Mouse (Mus musculus): ENCODE measurements around the gene Tnfsf14.

Tnfsf14 gene

GRCm38 (mm10) chr17:57201841-57202724, 8.1 kb upstream of the Tnfsf14 start:
- no peak for DNase-seq

- DNase-seq = no peak
These were observed 4.3 kb upstream of the Tnfsf14 start for GRCm38 (mm10) chr17:57198252-57198651.

- no peak for DNase-seq
These were observed 1.5 kb upstream of the Tnfsf14 start for GRCm38 (mm10) chr17:57195326-57196010.

GRCm38 (mm10) chr17:57194771-57195170, 794 bp upstream of the Tnfsf14 start:
- DNase-seq = no peak

GRCm38 (mm10) chr17:57188510-57189192, 5.3 kb downstream of the Tnfsf14 start:
- DNase-seq = no peak

- no peak for DNase-seq
These were observed 8.3 kb downstream of the Tnfsf14 start for GRCm38 (mm10) chr17:57185641-57186040.

GRCm38 (mm10) chr17:57182871-57183270, 11.1 kb downstream of the Tnfsf14 start:
- no peak for DNase-seq

GRCm38 (mm10) chr17:57180363-57180762, 13.6 kb downstream of the Tnfsf14 start:
- DNase-seq = no peak

- DNase-seq = no peak
These were observed 20.6 kb downstream of the Tnfsf14 start for GRCm38 (mm10) chr17:57173351-57173750.

GRCm38 (mm10) chr17:57172378-57172777, 21.6 kb downstream of the Tnfsf14 start:
- no peak for DNase-seq

- no peak for DNase-seq
These were observed 23.2 kb downstream of the Tnfsf14 start for GRCm38 (mm10) chr17:57170616-57171260.

- peak; percentile 87 for DNase-seq
These were observed 26.9 kb downstream of the Tnfsf14 start for GRCm38 (mm10) chr17:57166800-57167791.

GRCm38 (mm10) chr17:57153787-57154186, 40.2 kb downstream of the Tnfsf14 start:
- DNase-seq = no peak

GRCm38 (mm10) chr17:57153006-57153405, 41.0 kb downstream of the Tnfsf14 start:
- DNase-seq = no peak

- peak; percentile 20 for DNase-seq
These were observed 44.8 kb downstream of the Tnfsf14 start, which contains the start of gene Cd70 for GRCm38 (mm10) chr17:57148994-57149803. Gene Cd70 (minus strand): TSS chr17:57149777.

GRCm38 (mm10) chr17:57148343-57148742, 45.6 kb downstream of the Tnfsf14 start:
- DNase-seq = no peak

GRCm38 (mm10) chr17:57145115-57145514, 48.9 kb downstream of the Tnfsf14 start:
- no peak for DNase-seq

GRCm38 (mm10) chr17:57143704-57144103, 50.3 kb downstream of the Tnfsf14 start:
- no peak for DNase-seq

- DNase-seq = no peak
These were observed 54.3 kb downstream of the Tnfsf14 start for GRCm38 (mm10) chr17:57139708-57140107.
